Mouse (Mus musculus) G1E (cell line): ENCODE measurements around the gene Gm29776.

Source experiments
- CTCF ChIP-seq: IDR thresholded peaks from 2 replicates; pipeline ENCODE4 v1.5.1; 2012; ENCODE audit warnings: low read depth, low read length, inconsistent platforms, mixed read lengths
- POLR2AphosphoS5 ChIP-seq: IDR thresholded peaks from 2 replicates; pipeline ENCODE4 v1.6.1; 2012; ENCODE audit warnings: low read depth, low read length, inconsistent platforms; ENCODE audit not compliant: insufficient replicate concordance
- TAL1 ChIP-seq: conservative IDR thresholded peaks from 2 replicates; pipeline ENCODE4 v1.6.1; 2012; ENCODE audit warnings: low read depth, low read length, inconsistent platforms, mixed read lengths

GRCm38 (mm10) chr14:54652787-54653186 is 45.8 kb downstream of the Gm29776 start:
- TF ChIP-seq POLR2AphosphoS5 = no peak
- TF ChIP-seq TAL1 = no peak
- no peak for TF ChIP-seq CTCF
